Mouse (Mus musculus) liver, embryonic 16.5 days (tissue): ENCODE measurements at regions not wholly inside any gene's neighbourhood (a gene's known extent, or its start where the extent isn't known, plus 50 kb on each side); places are given as distances from the start of the nearest gene placed in this dataset.

Experiments
- ATAC-seq: fragments of 200-750 bp; cut with Nextera tagmentation; 2 replicates; pipeline ENCODE4 v1.8.0; 2017; ENCODE audit warnings: low read depth, mild to moderate bottlenecking, moderate number of reproducible peaks, moderate library complexity
- H3K27ac ChIP-seq: fragments of 300-500 bp; sonication (generic); 2 replicates; pipeline ENCODE4 v1.5.1; 2014; ENCODE audit warnings: mild to moderate bottlenecking, low read length
- H3K27me3 ChIP-seq: fragments of 300-500 bp; sonication (generic); 2 replicates; pipeline ENCODE4 v1.6.1; 2014; ENCODE audit warnings: low read depth, low read length, mixed read lengths; ENCODE audit not compliant: control insufficient read depth, insufficient read depth
- H3K36me3 ChIP-seq: fragments of 300-500 bp; sonication (generic); 2 replicates; pipeline ENCODE4 v1.6.1; 2014; ENCODE audit warnings: mild to moderate bottlenecking; ENCODE audit not compliant: control insufficient read depth, insufficient read depth
- H3K4me1 ChIP-seq: fragments of 300-500 bp; sonication (generic); 2 replicates; pipeline ENCODE4 v1.6.1; 2014; ENCODE audit warnings: low read depth, low read length, mixed read lengths; ENCODE audit not compliant: control insufficient read depth
- H3K4me2 ChIP-seq: fragments of 300-500 bp; sonication (generic); 2 replicates; pipeline ENCODE4 v1.6.1; 2014; ENCODE audit warnings: low read depth, low read length, mixed read lengths
- H3K4me3 ChIP-seq: fragments of 300-500 bp; sonication (generic); 2 replicates; pipeline ENCODE4 v1.5.1; 2014; ENCODE audit warnings: low read depth, mild to moderate bottlenecking, low read length
- H3K9ac ChIP-seq: fragments of 300-500 bp; sonication (generic); 2 replicates; pipeline ENCODE4 v1.6.1; 2014; ENCODE audit warnings: low read depth, low read length
- H3K9me3 ChIP-seq: fragments of 300-500 bp; sonication (generic); replicated peaks from 2 replicates; pipeline ENCODE4 v1.6.1; 2016; ENCODE audit warnings: low read length; ENCODE audit not compliant: control insufficient read depth
- WGBS: fragments of 180-500 bp; shearing (Covaris S2); extraction: QIAGEN DNeasy Blood & Tissue Kit; methylation state at CpG from one replicate; pipeline ENCODE4 v1.1.7; 2014; ENCODE audit not compliant: insufficient replicate concordance; 5-methylcytosine and 5-hydroxymethylcytosine counted together

GRCm38 (mm10) chr6:66458172-66458571 is 77.0 kb upstream of the Mad2l1 start:
- WGBS = 74% methylated on average over 3 of the region's 3 CpGs
- no peaks in the 10 kb centered on the region for H3K9me3 ChIP-seq
- no peaks in the 10 kb centered on the region for H3K27me3 ChIP-seq
- no peaks in the 10 kb centered on the region for H3K4me1 ChIP-seq
- no peak overlapping the region for H3K4me2 ChIP-seq
- no peak overlapping the region for H3K4me3 ChIP-seq
- H3K9ac ChIP-seq = no peak overlapping the region
- ATAC-seq = no peak
- H3K27ac ChIP-seq = no peak overlapping the region
- H3K36me3 ChIP-seq = no peaks in the 10 kb centered on the region

GRCm38 (mm10) chr6:66464540-66464939 is 70.7 kb upstream of the Mad2l1 start:
- WGBS = 65% methylated on average over 4 of the region's 5 CpGs
- Histone ChIP-seq H3K4me3 (no peak overlapping the region), H3K9ac (no peak overlapping the region)

GRCm38 (mm10) chr6:66465137-66465853 is 69.9 kb upstream of the Mad2l1 start:
- Histone ChIP-seq H3K4me3 (no peak overlapping the region), H3K9me3 (no peaks in the 10 kb centered on the region), H3K27ac (no peak overlapping the region), H3K4me2 (no peak overlapping the region), H3K4me1 (no peaks in the 10 kb centered on the region), H3K36me3 (no peaks in the 10 kb centered on the region), H3K27me3 (no peaks in the 10 kb centered on the region), H3K9ac (no peak overlapping the region)
- 49% methylated on average over 11 of the region's 11 CpGs for WGBS
- ATAC-seq = no peak

More at GRCm38 (mm10) chr6:66464540-66464939, 70.7 kb upstream of the Mad2l1 start:
- H3K27me3 ChIP-seq = no peaks in the 10 kb centered on the region
- H3K4me2 ChIP-seq = no peak overlapping the region
- H3K4me1 ChIP-seq = no peaks in the 10 kb centered on the region
- H3K9me3 ChIP-seq = no peaks in the 10 kb centered on the region
- no peaks in the 10 kb centered on the region for H3K36me3 ChIP-seq
- ATAC-seq = no peak
- no peak overlapping the region for H3K27ac ChIP-seq

GRCm38 (mm10) chr6:66466757-66467156 is 68.4 kb upstream of the Mad2l1 start:
- H3K9me3 ChIP-seq = no peaks in the 10 kb centered on the region
- H3K4me2 ChIP-seq = no peak overlapping the region
- no peaks in the 10 kb centered on the region for H3K36me3 ChIP-seq
- no peak overlapping the region for H3K4me3 ChIP-seq
- H3K27me3 ChIP-seq = no peaks in the 10 kb centered on the region
- WGBS = 34% methylated on average over 3 of the region's 3 CpGs
- H3K9ac ChIP-seq = no peak overlapping the region
- no peak overlapping the region for H3K27ac ChIP-seq
- ATAC-seq = no peak
- H3K4me1 ChIP-seq = no peaks in the 10 kb centered on the region

GRCm38 (mm10) chr6:66470627-66471249 is 64.5 kb upstream of the Mad2l1 start:
- no peak overlapping the region for H3K4me2 ChIP-seq
- no peaks in the 10 kb centered on the region for H3K9me3 ChIP-seq
- H3K4me1 ChIP-seq = no peaks in the 10 kb centered on the region
- H3K4me3 ChIP-seq = no peak overlapping the region
- no peaks in the 10 kb centered on the region for H3K36me3 ChIP-seq
- H3K27me3 ChIP-seq = no peaks in the 10 kb centered on the region
- H3K27ac ChIP-seq = no peak overlapping the region
- no peak for ATAC-seq
- 63% methylated on average over 4 of the region's 4 CpGs for WGBS
- no peak overlapping the region for H3K9ac ChIP-seq

- Histone ChIP-seq H3K9ac (no peak overlapping the region), H3K36me3 (no peaks in the 10 kb centered on the region), H3K27ac (no peak overlapping the region), H3K9me3 (no peaks in the 10 kb centered on the region), H3K27me3 (no peaks in the 10 kb centered on the region), H3K4me3 (no peak overlapping the region), H3K4me2 (no peak overlapping the region), H3K4me1 (no peaks in the 10 kb centered on the region)
- no peak for ATAC-seq
- 55% methylated on average over 3 of the region's 3 CpGs for WGBS
Observed at GRCm38 (mm10) chr6:66471786-66472185, 63.4 kb upstream of the Mad2l1 start.

- Histone ChIP-seq H3K4me2 (no peak overlapping the region), H3K36me3 (no peaks in the 10 kb centered on the region), H3K27me3 (no peaks in the 10 kb centered on the region), H3K4me1 (no peaks in the 10 kb centered on the region), H3K27ac (no peak overlapping the region), H3K4me3 (no peak overlapping the region), H3K9ac (no peak overlapping the region), H3K9me3 (no peaks in the 10 kb centered on the region)
- ATAC-seq = no peak
- 47% methylated on average over 4 of the region's 4 CpGs for WGBS
Observed at GRCm38 (mm10) chr6:66472697-66473096, 62.5 kb upstream of the Mad2l1 start.

GRCm38 (mm10) chr6:66477575-66477974 is 57.6 kb upstream of the Mad2l1 start:
- H3K4me1 ChIP-seq = no peaks in the 10 kb centered on the region
- no peak overlapping the region for H3K4me2 ChIP-seq
- H3K4me3 ChIP-seq = no peak overlapping the region
- H3K9me3 ChIP-seq = no peaks in the 10 kb centered on the region
- ATAC-seq = no peak
- H3K9ac ChIP-seq = no peak overlapping the region
- H3K27me3 ChIP-seq = no peaks in the 10 kb centered on the region
- H3K27ac ChIP-seq = no peak overlapping the region
- 49% methylated on average over 5 of the region's 5 CpGs for WGBS
- H3K36me3 ChIP-seq = no peaks in the 10 kb centered on the region

- 58% methylated on average over 4 of the region's 4 CpGs for WGBS
- H3K9ac ChIP-seq = no peak overlapping the region
- no peaks in the 10 kb centered on the region for H3K36me3 ChIP-seq
- no peaks in the 10 kb centered on the region for H3K4me1 ChIP-seq
- no peak overlapping the region for H3K4me3 ChIP-seq
- no peaks in the 10 kb centered on the region for H3K9me3 ChIP-seq
- no peak overlapping the region for H3K4me2 ChIP-seq
- no peaks in the 10 kb centered on the region for H3K27me3 ChIP-seq
- no peak for ATAC-seq
- no peak overlapping the region for H3K27ac ChIP-seq
Observed at GRCm38 (mm10) chr6:66478326-66478964, 56.7 kb upstream of the Mad2l1 start.
